Mouse (Mus musculus) embryonic fibroblast, embryonic 13.5 days (primary cell): ENCODE data around the gene Rrh.

Source experiments
- CTCF ChIP-seq: IDR thresholded peaks from 2 replicates; pipeline ENCODE4 v1.5.1; 2011; ENCODE audit warnings: mild to moderate bottlenecking, control low read depth, low read length, moderate library complexity, borderline replicate concordance; ENCODE audit not compliant: insufficient read depth
- POLR2A ChIP-seq: IDR thresholded peaks from 2 replicates; pipeline ENCODE4 v1.6.1; 2011; ENCODE audit warnings: low read depth, mild to moderate bottlenecking, control low read depth, low read length, moderate library complexity

- TF ChIP-seq CTCF (no peak), POLR2A (no peak)
These were observed at the start of gene Rrh for GRCm38 (mm10) chr3:129822206-129822775.
